Mouse (Mus musculus): ENCODE measurements around the gene Wdr19.
A peak's percentile ranks its signal among the peaks of the same experiment; 100 is the strongest.
"Not testable (repeated sequence)": the region's sequence is repeated elsewhere in the genome, so short reads cannot be mapped to it uniquely, and the experiment has no call there.

The Wdr19 gene

DNA sequence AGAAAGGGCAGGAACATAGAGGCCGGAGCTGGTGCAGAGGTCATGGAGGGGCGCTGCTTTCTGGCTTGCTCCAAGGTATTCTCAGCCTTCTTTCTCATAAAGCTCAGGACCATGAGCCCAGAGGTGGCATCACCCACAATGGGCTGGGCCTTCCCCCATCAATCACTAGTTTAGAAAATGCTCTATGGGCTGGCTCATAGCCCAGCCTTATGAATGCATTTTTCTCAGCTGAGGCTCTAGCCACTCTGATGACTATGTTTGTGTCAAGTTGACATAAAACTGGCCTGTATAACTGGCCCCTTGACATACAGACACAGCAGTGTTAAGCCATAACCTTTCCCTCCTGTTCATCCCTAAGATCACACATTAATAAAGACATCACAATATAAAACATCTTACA lies 5.2 kb downstream of the Wdr19 start:
- no peak for DNase-seq

- DNase-seq: peak; percentile 41
Observed at GRCm38 (mm10) chr5:65213321-65213720, 13.8 kb downstream of the Wdr19 start.

DNA sequence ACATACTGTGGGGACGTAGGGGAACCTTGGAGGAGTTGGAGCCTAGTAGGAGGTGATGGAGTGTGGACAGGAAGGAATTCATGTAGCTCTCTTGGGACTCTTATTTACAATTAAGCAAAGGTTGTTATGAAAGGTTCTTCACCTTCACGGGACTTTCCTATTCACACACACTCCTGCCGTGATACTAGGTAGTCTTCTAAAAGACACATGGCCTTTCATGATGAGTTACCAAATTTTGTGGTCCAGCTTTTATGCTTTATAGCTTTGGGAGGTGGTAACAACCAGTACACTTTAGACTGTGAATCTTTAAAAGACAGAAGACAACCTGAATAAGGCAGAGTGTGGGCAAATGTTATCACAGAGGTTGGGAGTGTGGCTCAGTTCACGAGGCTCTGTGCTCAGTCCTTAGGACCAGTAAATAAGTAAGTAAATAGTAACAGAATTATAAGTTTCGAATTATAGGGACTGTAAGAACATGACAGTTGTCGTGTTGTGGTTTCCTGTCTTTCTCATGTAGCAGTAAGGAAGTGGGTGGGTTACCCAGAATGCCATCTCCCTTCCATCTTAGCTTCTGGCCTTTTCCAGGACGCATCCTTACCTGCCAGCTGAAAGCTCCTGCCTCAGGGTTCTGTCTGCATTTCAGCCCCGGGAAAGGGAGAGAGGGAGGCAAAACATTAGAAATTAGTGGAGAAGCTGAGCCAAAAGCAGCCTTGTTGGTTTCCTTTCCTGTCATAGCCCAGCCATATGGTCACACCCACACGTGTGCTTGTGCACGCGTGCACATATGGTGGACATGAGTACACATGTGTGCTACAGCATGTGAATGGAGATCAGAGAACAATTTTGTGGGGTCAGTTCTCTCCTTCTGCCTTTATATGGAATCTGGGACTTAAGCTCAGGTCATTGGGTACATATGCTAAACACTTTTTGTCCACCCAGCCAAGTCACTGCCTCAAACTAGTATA lies 18.1 kb downstream of the Wdr19 start:
- DNase-seq: peak; percentile 16

DNA sequence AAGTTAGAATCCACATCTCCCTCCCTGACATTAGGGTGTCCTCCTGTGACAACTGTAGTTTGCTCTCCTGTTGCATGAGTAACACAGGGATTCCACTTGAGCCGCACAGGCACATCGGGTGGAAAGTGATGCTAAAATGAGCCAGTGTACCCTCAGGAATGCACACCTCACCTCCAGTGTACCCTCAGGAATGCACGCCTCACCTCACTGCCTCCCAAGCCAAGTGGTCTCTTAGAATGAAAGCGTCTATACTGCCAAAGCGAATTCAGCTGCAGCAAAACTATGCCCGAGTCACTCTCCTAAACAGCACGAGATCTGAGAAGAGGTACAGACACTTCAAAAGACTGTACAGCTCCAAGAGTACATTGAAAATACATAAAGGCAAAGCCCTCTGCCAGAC lies 21.5 kb downstream of the Wdr19 start:
- no peak for DNase-seq

DNA sequence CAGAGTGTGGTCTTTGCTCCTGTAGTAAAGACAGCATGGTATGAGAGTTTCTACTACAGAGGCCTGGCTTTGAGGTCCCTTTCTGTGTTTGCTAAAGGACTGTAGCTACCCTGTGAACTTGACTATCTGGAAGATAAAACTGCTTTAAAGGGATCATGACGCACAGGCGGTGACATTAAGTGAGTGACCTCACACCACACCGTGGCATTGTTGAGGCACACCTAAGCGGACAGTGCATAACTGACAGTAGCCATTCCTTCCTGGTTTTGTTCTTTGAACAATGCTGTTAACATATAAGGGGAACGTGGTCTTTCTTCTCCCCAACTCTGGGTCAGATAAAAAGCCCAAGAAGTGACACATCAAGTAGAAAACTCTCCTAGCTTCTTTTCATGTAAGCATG lies 24.6 kb downstream of the Wdr19 start:
- no peak for DNase-seq

DNA sequence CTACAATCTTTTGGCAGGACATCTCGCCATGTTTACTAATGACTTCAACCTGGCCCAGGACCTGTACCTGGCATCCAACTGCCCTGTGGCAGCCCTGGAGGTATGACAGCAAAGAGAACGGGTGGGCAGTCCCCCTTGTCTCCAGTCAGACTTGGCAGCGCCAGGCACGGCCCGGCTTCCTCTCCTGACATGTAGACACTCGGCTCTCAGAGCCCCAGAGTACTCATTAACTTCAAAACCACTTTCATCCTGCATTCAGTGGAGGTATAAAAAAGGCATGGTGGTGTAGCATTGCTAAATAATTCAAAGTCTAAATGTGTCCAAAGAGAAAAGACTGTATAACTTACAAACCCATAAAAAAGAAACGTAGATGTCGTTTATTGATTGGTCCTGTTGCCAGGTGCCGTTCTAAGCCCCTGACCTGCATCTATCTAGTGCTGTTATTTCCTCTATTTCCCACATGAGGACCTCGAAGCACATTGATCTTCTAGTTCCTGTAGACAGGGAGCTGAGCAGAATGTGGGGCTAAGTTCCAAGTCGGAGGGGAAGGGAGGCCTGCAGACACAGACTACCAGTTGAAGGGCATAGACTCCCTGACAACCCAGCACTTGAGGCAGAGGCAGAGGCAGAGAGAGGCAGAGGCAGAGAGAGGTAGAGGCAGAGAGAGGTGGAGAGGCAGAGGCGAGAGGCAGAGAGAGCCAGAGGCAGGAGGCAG lies 31.9 kb downstream of the Wdr19 start:
- no peak for DNase-seq

- DNase-seq: peak; percentile 51
Observed at GRCm38 (mm10) chr5:65242740-65243139, 43.2 kb downstream of the Wdr19 start.

GRCm38 (mm10) chr5:65247296-65247695 lies 47.8 kb downstream of the Wdr19 start:
- DNase-seq: no peak

DNA sequence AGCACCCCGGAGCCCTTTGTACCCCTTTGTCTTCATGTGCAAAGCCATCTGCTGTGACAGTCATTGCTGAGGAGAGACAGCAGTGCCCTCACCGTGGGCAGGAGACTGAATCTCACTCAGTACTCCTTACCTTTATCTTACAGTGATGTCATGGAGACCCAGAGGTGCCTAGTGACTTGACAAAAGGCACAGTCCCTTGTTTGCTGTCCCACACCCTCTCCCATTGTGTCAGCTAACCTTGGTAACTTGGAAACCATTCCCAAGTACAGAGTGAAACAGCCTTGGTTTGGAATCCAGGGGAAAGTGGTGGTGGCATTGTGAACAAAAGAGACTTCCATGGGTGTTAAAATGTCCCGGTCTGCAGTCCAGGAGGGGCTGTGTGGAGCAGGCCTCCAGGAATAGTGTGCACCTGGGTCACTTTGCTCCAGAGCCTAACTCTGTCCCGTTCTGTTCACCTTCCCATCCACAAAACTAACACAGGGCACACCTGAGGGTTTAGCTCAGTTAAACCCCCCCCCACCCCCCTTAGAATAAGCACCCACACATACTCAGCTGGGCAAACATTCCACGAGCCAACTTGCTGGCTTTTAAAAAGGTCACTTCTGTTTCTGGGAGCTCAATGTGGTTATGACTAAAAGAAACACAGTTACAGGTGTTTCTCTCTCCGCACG lies 50.8 kb downstream of the Wdr19 start:
- no peak for DNase-seq

- no peak for DNase-seq
Observed at GRCm38 (mm10) chr5:65257910-65258505, 58.5 kb downstream of the Wdr19 start.

GRCm38 (mm10) chr5:65273966-65274365 lies 74.5 kb downstream of the Wdr19 start:
- no peak for DNase-seq

DNA sequence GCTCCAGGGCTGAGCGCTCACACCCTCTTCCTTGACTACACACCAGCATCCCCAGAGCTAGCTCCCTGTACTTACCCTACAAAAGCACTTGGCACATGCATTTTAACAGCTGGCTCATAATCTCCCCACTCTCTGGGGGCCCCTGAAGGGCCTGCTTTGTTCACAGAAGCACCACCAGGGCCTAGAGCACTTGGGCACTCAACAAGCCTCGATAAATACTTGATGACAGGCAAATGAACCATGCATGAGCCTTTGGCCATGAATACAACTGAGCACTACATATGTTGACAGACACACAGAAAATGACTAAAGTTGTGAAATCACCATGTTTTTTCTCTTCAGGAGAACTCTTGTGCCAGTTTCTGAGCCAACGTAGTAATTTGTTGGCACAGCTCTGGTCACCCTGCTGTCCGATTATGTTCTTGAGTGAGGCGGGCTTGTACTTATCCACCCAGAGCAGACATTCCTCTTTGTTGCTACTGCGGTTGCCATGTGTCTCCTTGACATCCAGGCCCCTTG lies 79.7 kb downstream of the Wdr19 start:
- DNase-seq: no peak

- no peak for DNase-seq
Observed at GRCm38 (mm10) chr5:65281216-65281615, 81.7 kb downstream of the Wdr19 start.

- DNase-seq: peak; percentile 54
Observed at GRCm38 (mm10) chr5:65284171-65284570, 84.7 kb downstream of the Wdr19 start.

DNA sequence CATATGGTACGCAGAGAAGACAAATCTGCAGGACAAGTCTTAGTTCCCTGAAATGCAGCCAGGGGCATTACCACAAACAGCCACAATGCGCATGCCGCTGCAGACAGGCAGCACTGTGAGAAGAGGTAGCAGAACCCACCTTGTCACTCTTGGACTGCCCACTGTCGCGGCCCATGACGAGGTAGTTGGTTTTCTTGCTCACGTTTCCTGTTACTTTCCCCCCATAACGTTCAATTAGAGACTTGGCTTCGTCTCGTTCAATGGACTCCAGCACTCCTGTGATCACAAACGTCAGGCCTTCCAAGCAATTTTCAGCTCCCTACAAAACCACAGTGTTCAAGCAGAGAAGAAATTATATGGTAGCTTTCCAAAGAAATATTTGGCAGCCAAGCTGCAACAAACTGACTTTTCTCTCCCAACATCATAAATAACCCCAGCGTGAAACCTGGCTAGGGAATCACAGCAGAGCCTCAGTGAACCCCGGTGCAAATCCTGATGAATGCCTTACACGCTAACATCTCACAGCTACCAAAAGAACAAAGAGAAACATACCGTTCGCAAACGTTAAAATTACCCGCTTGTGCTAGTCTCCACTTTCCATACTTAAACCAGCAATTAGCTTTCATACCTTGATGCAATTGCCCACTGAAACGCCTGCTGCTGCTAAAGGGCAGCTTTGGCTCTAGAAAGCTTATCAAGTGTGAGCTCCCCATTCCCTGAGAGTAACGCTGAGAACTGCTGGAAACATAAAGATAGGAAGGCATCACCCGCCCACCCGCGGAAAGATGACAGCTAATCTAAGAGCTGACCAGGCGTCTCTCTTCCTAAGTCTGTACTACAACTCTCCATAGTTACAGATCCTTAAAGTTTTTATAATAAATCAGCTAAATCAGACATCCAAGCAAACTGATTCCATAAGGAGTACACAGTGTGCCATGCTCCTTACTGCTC lies 88.5 kb downstream of the Wdr19 start:
- no peak for DNase-seq

GRCm38 (mm10) chr5:65289009-65289408 lies 89.5 kb downstream of the Wdr19 start:
- not testable (repeated sequence) for DNase-seq

GRCm38 (mm10) chr5:65293627-65294026 lies 94.1 kb downstream of the Wdr19 start:
- DNase-seq: no peak

DNA sequence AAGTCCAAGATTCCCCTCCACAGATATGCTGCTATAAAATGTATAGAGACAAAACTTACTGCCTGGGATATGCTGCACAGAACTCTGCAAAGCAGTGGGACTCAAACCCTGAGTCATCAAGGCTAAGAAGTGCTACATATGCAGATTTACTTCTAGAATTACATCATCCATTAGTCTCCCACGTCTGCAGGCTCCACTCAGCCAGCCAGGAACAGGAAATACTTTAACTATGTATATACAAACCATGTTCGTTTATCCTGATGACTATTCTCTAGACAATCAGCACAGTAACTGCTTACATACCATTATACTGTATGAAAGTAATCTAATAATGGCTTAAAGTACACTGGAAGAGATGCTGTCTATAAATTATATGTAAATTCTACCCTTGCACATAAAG lies 94.8 kb downstream of the Wdr19 start:
- DNase-seq: no peak

GRCm38 (mm10) chr5:65298167-65298950 lies 98.9 kb downstream of the Wdr19 start:
- DNase-seq: no peak

DNA sequence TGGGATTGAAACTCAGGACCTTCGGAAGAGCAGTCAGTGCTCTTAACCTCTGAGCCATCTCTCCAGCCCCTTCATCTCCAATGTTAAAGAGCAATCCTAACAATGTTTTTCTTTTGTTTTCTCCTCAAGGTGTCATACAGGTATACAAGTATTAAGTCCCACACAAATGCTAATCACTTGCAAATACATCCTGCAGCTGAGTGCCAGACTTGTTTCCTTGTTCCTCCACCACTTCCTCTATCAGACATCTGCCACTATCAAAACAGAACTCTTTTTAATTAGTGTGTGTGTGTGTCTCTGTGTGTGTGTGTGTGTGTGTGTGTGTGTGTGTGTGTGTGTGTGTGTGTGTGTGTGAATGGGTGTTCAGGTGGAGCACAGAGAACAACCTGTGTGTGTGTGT lies 100.1 kb downstream of the Wdr19 start:
- not testable (repeated sequence) for DNase-seq

DNA sequence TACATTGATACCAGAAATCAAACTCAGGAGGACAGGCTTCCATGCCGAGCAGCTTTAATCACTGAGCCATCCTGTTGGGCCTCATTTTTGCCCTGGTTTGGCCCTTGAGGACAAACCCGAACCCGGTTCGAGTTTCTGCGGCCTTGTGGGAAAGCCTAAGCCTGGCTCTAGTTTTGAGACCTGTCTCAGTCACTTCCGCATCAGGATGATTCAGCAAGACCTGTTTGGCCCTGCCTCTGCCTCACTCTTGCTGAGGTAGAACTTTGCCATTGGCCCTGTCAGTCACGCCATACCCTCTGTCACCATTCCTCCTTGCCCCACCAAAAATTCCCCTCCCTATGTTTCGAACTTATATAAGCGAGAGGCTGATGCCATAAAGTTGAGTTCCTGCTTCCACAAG lies 100.6 kb downstream of the Wdr19 start:
- no peak for DNase-seq

All from thymus, postnatal 14 days (tissue).